Mouse (Mus musculus) myocyte (in vitro differentiated cells): ENCODE data around the gene Trpt1.

Experiments used
- E2F4 ChIP-seq: IDR thresholded peaks from one replicate; pipeline ENCODE4 v1.6.1; 2011; ENCODE audit warnings: mild to moderate bottlenecking, control low read depth, moderate library complexity; ENCODE audit not compliant: insufficient read depth
- MYOD1 ChIP-seq, 3 experiments: IDR thresholded peaks; one replicate each; pipeline ENCODE4 v1.6.1; 2011; ENCODE audit warnings: control low read depth in 2 of 3, low read depth in 2 of 3, mild to moderate bottlenecking in 2 of 3, moderate library complexity in 1 of 3; ENCODE audit not compliant: insufficient read length in 2 of 3, control insufficient read depth in 1 of 3
- POLR2A ChIP-seq: IDR thresholded peaks from one replicate; pipeline ENCODE4 v1.6.1; 2011; ENCODE audit warnings: low read depth, mild to moderate bottlenecking, control low read depth, moderate library complexity; ENCODE audit not compliant: insufficient read length

DNA sequence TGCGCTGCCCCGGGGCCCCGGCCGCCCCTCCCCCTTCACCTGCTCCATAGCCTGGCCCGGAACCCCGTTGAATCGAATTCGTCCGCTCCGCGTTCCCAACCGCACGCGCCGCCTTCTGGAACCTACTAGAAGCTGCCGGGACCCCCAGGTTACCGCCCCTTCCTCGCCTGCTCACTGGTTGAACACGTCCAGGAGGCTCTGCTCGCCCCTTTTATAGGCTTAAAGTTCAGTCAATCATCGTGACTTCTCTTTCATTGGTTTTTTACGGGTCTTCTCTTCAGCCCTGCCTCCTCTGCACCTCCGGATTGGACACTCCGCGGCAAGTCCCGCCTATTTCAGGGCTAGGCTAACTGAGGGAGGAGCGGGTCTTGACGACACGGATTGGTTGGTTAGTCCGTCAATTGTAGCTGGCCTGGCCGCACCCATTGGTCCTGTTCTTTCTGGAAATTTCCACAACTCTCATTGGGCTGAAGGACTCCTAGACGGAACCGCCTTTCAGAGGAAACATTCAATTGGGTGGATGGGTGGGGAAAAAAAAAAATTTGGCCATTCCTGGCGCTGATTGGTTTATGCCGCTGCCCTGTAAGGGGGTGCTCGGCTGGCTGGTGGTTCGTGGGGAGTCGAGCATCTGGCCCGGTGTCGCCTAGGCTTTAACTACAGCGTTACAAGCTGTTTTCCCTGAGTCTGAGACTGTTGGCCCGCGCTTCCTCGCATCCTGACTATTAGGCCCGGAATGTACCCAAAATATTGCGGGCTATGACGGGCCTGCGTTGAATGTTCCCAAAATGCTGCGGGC, 44.1 kb downstream of the Trpt1 start, which contains the start of gene Stip1:
- TF ChIP-seq POLR2A = peak; percentile 87
- TF ChIP-seq MYOD1 (IDR thresholded peaks at IDR 0.05; ENCODE audit: control insufficient read depth in 1 of 3, insufficient read length in 2 of 3, low read depth in 2 of 3) = peak in 1 of 3 experiments; percentile 13
- TF ChIP-seq E2F4 = no peak
